Mouse (Mus musculus): Measurements from ENCODE around the gene Lat. TPM values are rescaled to one million over a fixed set of nuclear protein-coding genes. Genes with fewer than 3 reads are reported as not detected.
"Not testable (repeated sequence)": the region's sequence is repeated elsewhere in the genome, so short reads cannot be mapped to it uniquely, and the experiment has no call there.

Lat gene
- polyA plus RNA-seq (2012; ENCODE audit: insufficient read depth, insufficient read length, missing spikeins), result 1.7 TPM in 1 of 2 replicates, not detected in the other

- Histone ChIP-seq H3K4me3 (ENCODE audit: insufficient read depth, low read depth, low read length) (no peak within 1 kb of the TSS), H3K27ac (replicated peaks; ENCODE audit: low read depth, low read length) (no peak within 1 kb of the TSS), H3K4me1 (ENCODE audit: control insufficient read depth, insufficient read depth, insufficient read length, low read length) (no peaks in the 10 kb centered on the region)
Measured at GRCm38 (mm10) chr7:126369393-126369792, at the start of gene Lat. Gene Lat (minus strand): TSS chr7:126369570.

DNA sequence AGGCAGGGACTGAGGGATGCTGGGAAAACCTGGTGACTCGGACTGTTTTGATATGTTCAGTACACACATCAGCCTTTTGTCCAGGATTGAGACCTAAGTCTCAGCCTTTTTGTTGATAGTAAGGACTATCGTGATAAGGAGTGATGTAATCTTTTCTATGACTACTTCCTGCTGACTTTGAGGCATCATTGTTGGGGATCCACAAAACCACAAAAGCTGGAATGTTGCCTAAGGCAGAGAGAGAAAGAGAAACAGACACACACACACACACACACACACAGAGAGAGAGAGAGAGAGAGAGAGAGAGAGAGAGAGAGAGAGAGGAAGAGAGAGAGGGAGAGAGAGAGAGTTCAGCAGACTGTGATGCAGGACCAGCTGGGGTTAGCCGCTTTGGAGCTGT is 49.1 kb upstream of the Lat start:
- H3K4me1 ChIP-seq (ENCODE audit: control insufficient read depth, insufficient read depth, insufficient read length, low read length), result no peaks in the 10 kb centered on the region
- H3K27ac ChIP-seq (replicated peaks; ENCODE audit: low read depth, low read length), result no peak overlapping the region
- H3K4me3 ChIP-seq (ENCODE audit: insufficient read depth, low read depth, low read length), result no peak overlapping the region

DNA sequence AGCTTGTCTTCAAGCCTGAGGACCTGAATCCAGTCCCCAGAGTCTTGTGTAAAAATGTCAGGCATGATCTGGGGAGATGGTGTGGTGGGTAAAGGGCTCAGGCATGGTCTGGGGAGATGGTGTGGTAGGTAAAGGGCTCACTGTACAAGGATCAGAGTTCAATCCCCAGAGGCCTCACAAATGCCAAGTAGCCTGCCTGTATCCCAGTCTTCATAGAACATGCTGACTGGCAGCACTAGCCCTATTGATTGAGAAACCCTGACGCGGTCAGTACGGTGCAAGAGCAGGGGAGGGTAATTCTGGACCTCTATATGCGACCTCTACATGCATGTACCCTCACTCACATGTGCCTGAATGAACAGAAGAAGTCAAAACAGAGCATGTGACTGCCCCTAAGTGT is 48.2 kb upstream of the Lat start:
- H3K4me3 ChIP-seq (ENCODE audit: insufficient read depth, low read depth, low read length), result no peak overlapping the region
- no peaks in the 10 kb centered on the region for H3K4me1 ChIP-seq (ENCODE audit: control insufficient read depth, insufficient read depth, insufficient read length, low read length)
- H3K27ac ChIP-seq (replicated peaks; ENCODE audit: low read depth, low read length), result no peak overlapping the region

DNA sequence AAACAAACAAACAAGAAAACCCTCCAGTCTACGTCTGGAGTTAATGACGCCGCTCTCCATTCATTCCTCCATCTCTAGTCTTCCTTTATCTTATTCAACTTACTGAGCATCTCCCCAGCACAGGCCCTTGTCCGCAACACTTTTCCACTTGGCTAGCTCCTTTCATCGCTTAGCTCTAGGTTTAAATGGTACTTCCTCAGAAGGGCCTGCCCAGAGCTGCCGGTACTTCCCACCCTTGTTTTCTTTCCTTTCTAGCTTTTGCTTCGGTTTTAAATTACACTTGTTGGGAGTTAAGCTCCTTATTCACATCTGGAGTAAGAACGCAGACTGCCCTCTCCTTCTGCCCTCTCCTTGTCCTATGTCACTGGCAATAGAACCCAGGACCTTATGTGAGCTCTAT is 47.7 kb upstream of the Lat start:
- Histone ChIP-seq H3K27ac (replicated peaks; ENCODE audit: low read depth, low read length) (no peak overlapping the region), H3K4me1 (ENCODE audit: control insufficient read depth, insufficient read depth, insufficient read length, low read length) (no peaks in the 10 kb centered on the region), H3K4me3 (ENCODE audit: insufficient read depth, low read depth, low read length) (no peak overlapping the region)

DNA sequence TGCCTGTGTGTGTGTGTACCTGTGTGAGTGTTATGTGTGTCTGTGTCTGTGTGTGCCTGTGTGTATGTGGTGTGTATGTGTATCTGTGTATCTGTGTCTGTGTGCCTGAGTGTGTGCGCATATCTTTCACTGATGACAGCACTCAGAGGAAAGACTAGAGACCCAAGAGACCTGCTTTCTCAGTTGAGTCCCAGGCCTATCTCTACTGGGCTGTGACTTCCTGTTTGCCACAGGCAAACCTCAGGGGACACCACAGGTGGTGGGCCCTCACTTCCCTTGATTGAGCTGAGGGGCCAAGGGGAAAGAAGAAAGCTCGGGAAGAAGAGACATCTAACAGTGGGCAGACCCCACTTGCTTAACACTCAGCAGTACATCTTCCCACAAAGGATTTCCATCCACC is 47.2 kb upstream of the Lat start:
- Histone ChIP-seq H3K27ac (replicated peaks; ENCODE audit: low read depth, low read length) (no peak overlapping the region), H3K4me3 (ENCODE audit: insufficient read depth, low read depth, low read length) (no peak overlapping the region), H3K4me1 (ENCODE audit: control insufficient read depth, insufficient read depth, insufficient read length, low read length) (no peaks in the 10 kb centered on the region)

DNA sequence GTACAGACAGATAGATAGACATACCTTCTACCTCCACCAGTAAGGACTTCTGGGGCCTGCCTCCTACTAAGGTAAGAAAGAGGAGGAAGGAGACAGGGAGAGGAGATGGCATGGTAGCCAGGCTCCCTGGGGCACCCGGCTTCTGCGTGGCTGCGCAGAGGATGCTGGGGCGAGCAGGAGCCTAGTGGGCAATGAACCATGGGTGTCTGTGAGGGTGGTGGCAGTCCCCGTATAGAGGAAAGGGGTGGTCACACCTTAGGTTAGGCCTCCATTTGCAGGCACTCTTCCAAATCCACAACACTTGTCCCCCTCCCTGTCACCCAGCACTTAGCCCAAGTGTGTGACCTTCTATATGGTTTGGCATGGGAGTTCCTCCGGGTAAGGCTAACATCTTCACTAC is 45.4 kb upstream of the Lat start, which contains the start of gene Cd19:
Cd19 (minus strand) TSS at position 165 of the 400 bp plus-strand sequence.
- Histone ChIP-seq H3K4me3 (ENCODE audit: insufficient read depth, low read depth, low read length) (no peak within 1 kb of the TSS), H3K27ac (replicated peaks; ENCODE audit: low read depth, low read length) (no peak within 1 kb of the TSS), H3K4me1 (ENCODE audit: control insufficient read depth, insufficient read depth, insufficient read length, low read length) (no peaks in the 10 kb centered on the region)

DNA sequence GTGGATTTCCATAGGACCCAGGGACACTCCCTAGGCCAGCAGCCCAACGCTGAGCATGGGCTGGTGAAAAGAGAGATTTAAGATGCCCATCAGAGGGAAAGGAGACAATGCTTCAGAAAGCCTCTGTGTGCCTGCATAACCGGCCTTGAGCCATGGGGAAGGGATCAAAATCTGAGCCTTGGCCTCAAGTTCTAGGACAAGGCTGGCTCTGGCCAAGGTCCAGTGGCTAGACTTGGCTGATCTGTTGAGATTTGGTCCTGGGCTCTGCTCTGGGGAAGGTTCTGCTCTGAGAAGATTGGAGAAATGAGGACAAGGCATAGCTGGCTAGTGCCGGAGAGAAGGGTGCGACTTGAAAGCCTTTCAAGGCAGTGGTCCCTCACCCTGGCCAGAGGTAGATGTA is 41.7 kb upstream of the Lat start:
- no peaks in the 10 kb centered on the region for H3K4me1 ChIP-seq (ENCODE audit: control insufficient read depth, insufficient read depth, insufficient read length, low read length)

DNA sequence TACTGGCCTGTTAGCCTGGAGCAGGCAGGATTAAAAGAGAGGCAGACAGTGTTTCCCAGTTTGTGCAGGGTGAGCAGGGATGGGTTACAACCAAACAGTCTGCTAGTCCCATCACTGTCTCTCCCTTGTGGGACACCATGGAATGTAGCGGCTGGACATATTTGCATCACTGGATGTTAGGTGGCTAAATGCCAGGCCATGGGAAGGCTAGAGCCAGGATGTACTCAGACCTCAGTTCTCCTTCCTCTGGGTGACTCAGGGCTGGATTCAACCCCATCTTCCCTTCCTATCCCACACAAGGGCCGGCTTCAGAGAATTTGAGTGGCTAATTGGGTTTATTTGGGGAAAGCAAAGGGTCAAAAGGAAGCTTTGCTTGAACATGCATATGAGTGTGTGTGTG is 39.3 kb upstream of the Lat start:
- Histone ChIP-seq H3K27ac (replicated peaks; ENCODE audit: low read depth, low read length) (no peak overlapping the region), H3K4me1 (ENCODE audit: control insufficient read depth, insufficient read depth, insufficient read length, low read length) (no peaks in the 10 kb centered on the region), H3K4me3 (ENCODE audit: insufficient read depth, low read depth, low read length) (no peak overlapping the region)

More for the DNA sequence above, 41.7 kb upstream of the Lat start:
- H3K27ac ChIP-seq (replicated peaks; ENCODE audit: low read depth, low read length), result no peak overlapping the region
- no peak overlapping the region for H3K4me3 ChIP-seq (ENCODE audit: insufficient read depth, low read depth, low read length)

DNA sequence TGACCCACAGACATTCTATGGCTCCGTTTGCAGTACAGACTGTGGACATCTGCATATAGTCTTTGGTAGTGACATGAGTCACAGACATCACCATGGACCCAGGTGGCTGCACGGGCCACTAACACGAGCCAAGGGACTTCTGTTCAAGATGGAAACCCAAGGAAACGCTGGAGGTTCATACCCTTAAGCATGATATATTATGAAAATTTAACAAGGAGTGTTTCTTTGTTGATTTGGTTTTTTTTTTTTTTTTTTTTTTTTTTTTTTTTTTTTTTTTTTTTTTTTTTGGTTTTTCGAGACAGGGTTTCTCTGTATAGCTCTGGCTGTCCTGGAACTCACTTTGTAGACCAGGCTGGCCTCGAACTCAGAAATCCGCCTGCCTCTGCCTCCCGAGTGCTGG is 33.1 kb upstream of the Lat start:
- H3K27ac ChIP-seq (replicated peaks; ENCODE audit: low read depth, low read length); H3K4me1 ChIP-seq (ENCODE audit: control insufficient read depth, insufficient read depth, insufficient read length, low read length); H3K4me3 ChIP-seq (ENCODE audit: insufficient read depth, low read depth, low read length): not testable (repeated sequence)

GRCm38 (mm10) chr7:126399548-126399947 is 30.2 kb upstream of the Lat start:
- Histone ChIP-seq H3K4me3 (ENCODE audit: insufficient read depth, low read depth, low read length) (no peak overlapping the region), H3K4me1 (ENCODE audit: control insufficient read depth, insufficient read depth, insufficient read length, low read length) (no peaks in the 10 kb centered on the region), H3K27ac (replicated peaks; ENCODE audit: low read depth, low read length) (no peak overlapping the region)

DNA sequence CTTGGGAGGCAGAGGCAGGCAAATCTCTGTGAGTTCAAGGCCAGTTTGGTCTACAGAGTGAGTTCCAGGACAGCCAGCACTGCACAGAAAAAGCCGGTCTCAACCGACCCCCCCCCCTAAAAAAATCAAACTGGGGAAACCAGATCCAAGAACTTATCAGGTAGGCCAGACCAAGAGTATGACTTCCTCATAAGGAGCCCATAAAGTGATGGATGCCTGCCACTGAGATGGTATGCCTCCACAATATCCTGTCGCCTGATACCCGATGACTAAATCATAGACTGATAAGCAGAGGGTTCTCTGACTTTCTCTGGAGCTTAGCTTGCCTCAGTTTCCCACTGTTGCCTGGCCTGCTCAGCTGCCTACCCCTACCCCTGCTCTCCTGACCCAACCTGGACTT is 28.5 kb upstream of the Lat start:
- H3K27ac ChIP-seq (replicated peaks; ENCODE audit: low read depth, low read length), result no peak overlapping the region
- no peak overlapping the region for H3K4me3 ChIP-seq (ENCODE audit: insufficient read depth, low read depth, low read length)
- no peaks in the 10 kb centered on the region for H3K4me1 ChIP-seq (ENCODE audit: control insufficient read depth, insufficient read depth, insufficient read length, low read length)

- no peak overlapping the region for H3K4me3 ChIP-seq (ENCODE audit: insufficient read depth, low read depth, low read length)
- no peaks in the 10 kb centered on the region for H3K4me1 ChIP-seq (ENCODE audit: control insufficient read depth, insufficient read depth, insufficient read length, low read length)
- H3K27ac ChIP-seq (replicated peaks; ENCODE audit: low read depth, low read length), result no peak overlapping the region
Measured at GRCm38 (mm10) chr7:126397221-126397620, 27.9 kb upstream of the Lat start.

- Histone ChIP-seq H3K27ac (replicated peaks; ENCODE audit: low read depth, low read length) (no peak within 1 kb of the TSS), H3K4me1 (ENCODE audit: control insufficient read depth, insufficient read depth, insufficient read length, low read length) (no peaks in the 10 kb centered on the region), H3K4me3 (ENCODE audit: insufficient read depth, low read depth, low read length) (peak within 1 kb of the TSS; percentile 81)
Measured at GRCm38 (mm10) chr7:126396298-126397119, 27.1 kb upstream of the Lat start, which contains the start of gene Nfatc2ip. Gene Nfatc2ip (minus strand): TSS chr7:126396737.

DNA sequence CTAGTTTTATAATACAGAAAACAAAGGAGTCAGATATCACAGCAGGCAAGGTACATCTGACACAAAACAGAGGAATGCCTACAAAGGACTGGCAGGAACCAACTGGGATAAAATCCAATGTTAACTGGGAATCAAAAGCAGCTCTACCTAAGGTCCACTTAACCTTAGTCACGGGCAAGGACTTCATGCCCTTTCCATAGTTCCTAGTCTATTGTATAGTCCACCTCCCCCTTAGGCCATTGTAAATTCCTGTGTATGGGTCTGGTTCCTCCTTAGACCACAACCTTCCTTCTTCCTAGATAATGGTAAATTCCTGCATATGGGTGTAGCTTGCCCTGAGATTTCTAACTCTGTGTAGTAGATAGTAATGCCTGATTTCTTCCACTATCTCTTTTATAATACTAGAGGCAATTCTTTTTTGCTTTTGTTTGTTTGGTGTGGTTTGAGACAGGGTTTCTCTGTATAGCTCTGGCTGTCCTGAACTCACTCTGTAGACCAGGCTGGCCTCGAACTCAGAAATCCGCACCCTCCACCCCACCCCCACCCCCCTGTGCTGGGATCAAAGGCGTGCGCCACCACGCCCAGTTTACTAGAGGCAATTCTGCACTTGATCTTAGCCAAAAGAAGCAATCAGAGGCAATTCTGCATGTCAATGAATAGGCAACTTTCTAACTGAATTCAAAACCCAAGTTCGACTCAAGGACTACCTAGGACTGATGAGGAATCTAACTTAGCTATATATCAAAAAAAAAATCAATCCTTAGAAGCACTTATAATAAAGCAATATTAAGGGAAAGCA is 22.9 kb upstream of the Lat start:
- H3K4me1 ChIP-seq (ENCODE audit: control insufficient read depth, insufficient read depth, insufficient read length, low read length); H3K27ac ChIP-seq (replicated peaks; ENCODE audit: low read depth, low read length); H3K4me3 ChIP-seq (ENCODE audit: insufficient read depth, low read depth, low read length): not testable (repeated sequence)

DNA sequence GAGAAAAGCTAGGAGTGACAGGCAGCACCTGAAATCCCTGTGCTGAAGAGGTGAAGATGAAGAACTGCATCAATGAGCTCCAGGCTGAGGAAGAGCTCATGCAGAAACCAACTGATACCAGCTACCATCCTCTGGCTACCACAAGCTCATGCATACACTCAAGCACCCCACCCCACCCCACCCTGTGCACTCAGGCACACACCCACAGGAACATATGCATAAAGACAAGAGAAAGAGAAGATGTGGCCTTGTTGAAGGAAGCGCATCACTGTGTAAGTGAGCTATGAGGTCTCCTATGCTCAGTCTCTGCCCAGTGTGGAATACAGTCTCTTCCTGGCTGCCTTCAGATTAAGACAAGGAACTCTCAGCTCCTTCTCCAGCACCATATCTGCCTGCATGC is 18.8 kb upstream of the Lat start:
- no peaks in the 10 kb centered on the region for H3K4me1 ChIP-seq (ENCODE audit: control insufficient read depth, insufficient read depth, insufficient read length, low read length)
- no peak overlapping the region for H3K27ac ChIP-seq (replicated peaks; ENCODE audit: low read depth, low read length)
- no peak overlapping the region for H3K4me3 ChIP-seq (ENCODE audit: insufficient read depth, low read depth, low read length)
